Mouse (Mus musculus): ENCODE data around the gene Smg6.
A peak's percentile ranks its signal among the peaks of the same experiment; 100 is the strongest.
"Not testable (repeated sequence)": the region's sequence is repeated elsewhere in the genome, so short reads cannot be mapped to it uniquely, and the experiment has no call there.

Smg6 gene

GRCm38 (mm10) chr11:74994856-74995255 is 69.2 kb downstream of the Smg6 start:
- DNase-seq (ENCODE audit: low read depth, low spot score): no peak

GRCm38 (mm10) chr11:74996482-74996881 is 70.9 kb downstream of the Smg6 start:
- DNase-seq (ENCODE audit: low read depth, low spot score): no peak

GRCm38 (mm10) chr11:75000869-75001653 is 75.4 kb downstream of the Smg6 start:
- peak; percentile 36 for DNase-seq (ENCODE audit: low read depth, low spot score)

GRCm38 (mm10) chr11:75008270-75008669 is 82.6 kb downstream of the Smg6 start:
- no peak for DNase-seq (ENCODE audit: low read depth, low spot score)

- DNase-seq (ENCODE audit: low read depth, low spot score): not testable (repeated sequence)
These were observed 83.9 kb downstream of the Smg6 start for GRCm38 (mm10) chr11:75009537-75009936.

- peak; percentile 42 for DNase-seq (ENCODE audit: low read depth, low spot score)
These were observed 87.5 kb downstream of the Smg6 start for GRCm38 (mm10) chr11:75012997-75013694.

- DNase-seq (ENCODE audit: low read depth, low spot score): peak; percentile 62
These were observed 88.4 kb downstream of the Smg6 start for GRCm38 (mm10) chr11:75013764-75014695.

- no peak for DNase-seq (ENCODE audit: low read depth, low spot score)
These were observed 89.2 kb downstream of the Smg6 start for GRCm38 (mm10) chr11:75014816-75015215.

GRCm38 (mm10) chr11:75015453-75015871 is 89.8 kb downstream of the Smg6 start:
- DNase-seq (ENCODE audit: low read depth, low spot score): no peak

- peak; percentile 30 for DNase-seq (ENCODE audit: low read depth, low spot score)
These were observed 90.8 kb downstream of the Smg6 start for GRCm38 (mm10) chr11:75016309-75016860.

GRCm38 (mm10) chr11:75017831-75018230 is 92.2 kb downstream of the Smg6 start:
- DNase-seq (ENCODE audit: low read depth, low spot score): no peak

GRCm38 (mm10) chr11:75026977-75027376 is 101.4 kb downstream of the Smg6 start:
- DNase-seq (ENCODE audit: low read depth, low spot score): no peak

GRCm38 (mm10) chr11:75027616-75028015 is 102.0 kb downstream of the Smg6 start:
- no peak for DNase-seq (ENCODE audit: low read depth, low spot score)

- DNase-seq (ENCODE audit: low read depth, low spot score): no peak
These were observed 105.6 kb downstream of the Smg6 start for GRCm38 (mm10) chr11:75031251-75031650.

GRCm38 (mm10) chr11:75032946-75033345 is 107.3 kb downstream of the Smg6 start:
- DNase-seq (ENCODE audit: low read depth, low spot score): no peak

- no peak for DNase-seq (ENCODE audit: low read depth, low spot score)
These were observed 108.0 kb downstream of the Smg6 start for GRCm38 (mm10) chr11:75033581-75034067.

GRCm38 (mm10) chr11:75034104-75034503 is 108.5 kb downstream of the Smg6 start:
- no peak for DNase-seq (ENCODE audit: low read depth, low spot score)

GRCm38 (mm10) chr11:75044333-75044732 is 118.7 kb downstream of the Smg6 start:
- no peak for DNase-seq (ENCODE audit: low read depth, low spot score)

- no peak for DNase-seq (ENCODE audit: low read depth, low spot score)
These were observed 120.2 kb downstream of the Smg6 start for GRCm38 (mm10) chr11:75045822-75046221.

GRCm38 (mm10) chr11:75046638-75047037 is 121.0 kb downstream of the Smg6 start:
- no peak for DNase-seq (ENCODE audit: low read depth, low spot score)

- peak; percentile 75 for DNase-seq (ENCODE audit: low read depth, low spot score)
These were observed 121.4 kb downstream of the Smg6 start for GRCm38 (mm10) chr11:75047066-75047465.

Measured in forelimb bud, embryonic 11.5 days (tissue).